Mouse (Mus musculus) forebrain, embryonic 15.5 days (tissue): ENCODE data around the gene Cdc42. TPM values are rescaled to one million over a fixed set of nuclear protein-coding genes. Genes with fewer than 3 reads are reported as not detected.

Experiments
- ATAC-seq: fragments of 200-750 bp; cut with Nextera tagmentation; replicated peaks from 2 replicates; pipeline ENCODE4 v1.8.0; 2017; ENCODE audit warnings: mild to moderate bottlenecking, moderate TSS enrichment, moderate library complexity
- H3K27ac ChIP-seq: fragments of 300-500 bp; sonication (generic); replicated peaks from 2 replicates; pipeline ENCODE4 v1.5.1; 2015; ENCODE audit warnings: mild to moderate bottlenecking, inconsistent platforms
- H3K27me3 ChIP-seq: fragments of 300-500 bp; sonication (generic); 2 replicates; pipeline ENCODE4 v1.6.1; 2015; ENCODE audit warnings: inconsistent platforms
- H3K36me3 ChIP-seq: fragments of 300-500 bp; sonication (generic); 2 replicates; pipeline ENCODE4 v1.6.1; 2015; ENCODE audit warnings: mild to moderate bottlenecking, inconsistent platforms
- H3K4me1 ChIP-seq: fragments of 300-500 bp; sonication (generic); 2 replicates; pipeline ENCODE4 v1.6.1; 2015; ENCODE audit warnings: inconsistent platforms
- H3K4me2 ChIP-seq: fragments of 300-500 bp; sonication (generic); replicated peaks from 2 replicates; pipeline ENCODE4 v1.6.1; 2015; ENCODE audit warnings: mild to moderate bottlenecking, inconsistent platforms
- H3K4me3 ChIP-seq: fragments of 300-500 bp; sonication (generic); 2 replicates; pipeline ENCODE4 v1.5.1; 2015; ENCODE audit warnings: mild to moderate bottlenecking, inconsistent platforms
- H3K9ac ChIP-seq: fragments of 300-500 bp; sonication (generic); replicated peaks from 2 replicates; pipeline ENCODE4 v1.6.1; 2015; ENCODE audit warnings: mild to moderate bottlenecking, inconsistent platforms
- H3K9me3 ChIP-seq: fragments of 300-500 bp; sonication (generic); 2 replicates; pipeline ENCODE4 v1.6.1; 2016; ENCODE audit warnings: inconsistent platforms
- WGBS: fragments of 180-500 bp; shearing (Covaris S2); methylation state at CpG from one replicate; pipeline ENCODE4 v1.1.7; 2015; ENCODE audit warnings: mixed read lengths; 5-methylcytosine and 5-hydroxymethylcytosine counted together
- polyA plus RNA-seq: library from polyadenylated mRNA; unstranded; fragments of >200 nt; fragmentation: Nextera tagmentation; extraction: Ambion mirVana; gene quantifications from 2 replicates; pipeline ENCODE4 v1.2.1, GENCODE M21; 2015

Gene Cdc42
- polyA plus RNA-seq, 1 experiment from 2014 or later: 841 TPM

DNA sequence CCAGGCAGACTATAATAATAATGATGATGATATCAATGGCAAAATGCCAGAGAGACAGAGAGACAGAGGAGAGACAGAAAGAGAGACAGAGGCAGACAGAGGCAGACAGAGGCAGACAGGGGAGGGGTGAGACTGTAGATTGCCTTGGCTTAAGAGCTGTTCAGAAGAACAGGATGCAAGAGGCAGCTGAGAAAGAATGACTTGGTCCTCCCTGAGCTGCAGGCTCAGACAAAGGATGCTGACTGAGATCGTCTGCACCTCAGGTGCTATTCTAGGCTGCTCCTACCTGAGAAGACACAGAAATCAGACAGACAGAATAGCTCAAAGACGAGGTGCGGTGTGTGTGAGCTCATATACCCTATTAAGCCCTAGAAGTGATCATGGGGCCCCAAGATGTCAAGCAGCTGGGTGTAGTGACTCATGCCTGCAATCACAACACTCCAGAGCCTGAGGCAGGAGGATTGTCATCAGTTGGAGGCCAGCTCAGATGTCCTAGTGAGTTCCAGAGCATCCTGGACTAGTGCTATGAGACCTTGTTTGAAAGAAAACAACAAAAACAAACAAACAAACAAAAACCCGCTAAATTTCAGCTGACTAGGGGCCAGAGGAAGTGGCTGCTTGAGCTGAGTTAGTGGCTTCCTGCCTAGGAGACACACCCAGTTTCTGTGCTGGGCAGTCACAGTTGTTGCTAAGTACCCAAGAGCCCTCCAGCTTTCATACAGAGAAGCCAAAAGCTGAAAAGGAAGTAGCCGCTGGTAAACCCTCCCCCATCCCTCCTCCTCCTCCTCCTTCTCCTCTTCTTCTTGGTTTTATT is 10.0 kb upstream of the Cdc42 start:
- no peak for ATAC-seq

GRCm38 (mm10) chr4:137366097-137366496 is 8.6 kb upstream of the Cdc42 start:
- Histone ChIP-seq H3K4me1 (peaks cover 10% of the 10 kb centered on the region), H3K36me3 (no peaks in the 10 kb centered on the region), H3K27ac (no peak overlapping the region), H3K9ac (no peak overlapping the region), H3K4me2 (no peak overlapping the region), H3K27me3 (no peaks in the 10 kb centered on the region), H3K4me3 (no peak overlapping the region), H3K9me3 (no peaks in the 10 kb centered on the region)
- 85% methylated on average over 4 of the region's 4 CpGs for WGBS
- ATAC-seq: no peak

More for the DNA sequence above, 10.0 kb upstream of the Cdc42 start:
- Histone ChIP-seq H3K4me1 (peaks cover 10% of the 10 kb centered on the region), H3K4me3 (no peak overlapping the region), H3K27me3 (no peaks in the 10 kb centered on the region), H3K27ac (no peak overlapping the region), H3K9ac (no peak overlapping the region), H3K9me3 (no peaks in the 10 kb centered on the region), H3K4me2 (no peak overlapping the region), H3K36me3 (no peaks in the 10 kb centered on the region)
- WGBS: 42% methylated on average over 5 of the region's 5 CpGs

DNA sequence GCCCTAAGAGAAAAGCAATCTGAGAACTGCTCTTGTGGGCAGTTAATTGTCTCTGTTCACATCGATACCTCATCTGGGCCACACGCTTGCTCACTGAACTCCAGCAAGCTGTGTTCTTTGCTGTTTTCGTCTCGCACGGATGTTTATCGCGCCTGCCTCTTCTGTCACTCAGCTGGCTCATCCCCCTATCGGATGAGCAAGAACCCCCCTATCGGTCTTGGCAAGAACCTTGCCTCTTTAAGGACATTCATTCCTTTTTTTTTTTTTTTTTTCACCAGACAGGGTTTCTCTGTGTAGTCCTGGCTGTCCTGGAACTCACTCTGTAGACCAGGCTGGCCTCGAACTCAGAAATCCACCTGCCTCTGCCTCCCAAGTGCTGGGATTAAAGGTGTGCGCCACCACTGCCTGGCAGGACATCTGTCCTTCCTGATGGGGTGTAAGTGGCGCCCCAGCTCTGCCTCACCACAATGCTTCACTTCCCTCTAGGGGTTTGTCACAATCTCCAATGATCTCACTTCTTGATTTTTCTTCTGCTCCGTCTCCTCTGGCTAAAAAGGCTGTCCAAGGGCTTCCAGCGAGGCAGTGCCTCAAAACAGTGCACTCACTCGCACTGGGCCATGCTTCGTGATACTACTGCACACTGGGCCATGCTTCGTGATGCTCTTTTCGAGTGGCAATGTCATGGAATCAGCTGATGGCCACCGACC is 8.0 kb upstream of the Cdc42 start:
- Histone ChIP-seq H3K36me3 (no peaks in the 10 kb centered on the region), H3K27me3 (no peaks in the 10 kb centered on the region), H3K27ac (no peak overlapping the region), H3K4me3 (no peak overlapping the region), H3K9ac (no peak overlapping the region), H3K4me2 (no peak overlapping the region), H3K9me3 (no peaks in the 10 kb centered on the region), H3K4me1 (peaks cover 8% of the 10 kb centered on the region)
- whole genome bisulfite sequencing: 85% methylated on average over 19 of the region's 19 CpGs
- no peak for ATAC-seq

- ATAC-seq: no peak
- no peak overlapping the region for H3K4me2 ChIP-seq
Measured at GRCm38 (mm10) chr4:137364826-137365225, 7.3 kb upstream of the Cdc42 start.

GRCm38 (mm10) chr4:137360996-137361395 is 3.5 kb upstream of the Cdc42 start:
- Histone ChIP-seq H3K27ac (no peak overlapping the region), H3K9ac (no peak overlapping the region), H3K4me3 (no peak overlapping the region), H3K4me1 (peaks cover 5% of the 10 kb centered on the region), H3K4me2 (no peak overlapping the region), H3K36me3 (no peaks in the 10 kb centered on the region), H3K9me3 (no peaks in the 10 kb centered on the region), H3K27me3 (no peaks in the 10 kb centered on the region)
- ATAC-seq: no peak
- 78% methylated on average over 3 of the region's 3 CpGs for WGBS

More at GRCm38 (mm10) chr4:137364826-137365225, 7.3 kb upstream of the Cdc42 start:
- no peaks in the 10 kb centered on the region for H3K36me3 ChIP-seq
- no peaks in the 10 kb centered on the region for H3K27me3 ChIP-seq
- WGBS: 88% methylated on average over 6 of the region's 6 CpGs
- H3K4me1 ChIP-seq: 0 out of 2 replicates have a peak, but pooled peaks cover 2% of the 10 kb centered on the region
- H3K4me3 ChIP-seq: no peak overlapping the region
- no peak overlapping the region for H3K9ac ChIP-seq
- no peaks in the 10 kb centered on the region for H3K9me3 ChIP-seq
- H3K27ac ChIP-seq: no peak overlapping the region

- no peak overlapping the region for H3K4me2 ChIP-seq
- H3K36me3 ChIP-seq: no peaks in the 10 kb centered on the region
- H3K4me1 ChIP-seq: peaks cover 29% of the 10 kb centered on the region
- no peak overlapping the region for H3K9ac ChIP-seq
- H3K27me3 ChIP-seq: no peaks in the 10 kb centered on the region
- H3K27ac ChIP-seq: no peak overlapping the region
- H3K4me3 ChIP-seq: 0 out of 2 replicates have a peak overlapping the region, but pooled peaks have one; percentile 97
- ATAC-seq: no peak
- no peaks in the 10 kb centered on the region for H3K9me3 ChIP-seq
- WGBS: 62% methylated on average over 14 of the region's 14 CpGs
Measured at GRCm38 (mm10) chr4:137358291-137359002, 927 bp upstream of the Cdc42 start.

GRCm38 (mm10) chr4:137356674-137357510 is 628 bp downstream of the Cdc42 start:
- H3K4me2 ChIP-seq: peak overlapping the region; percentile 64
- H3K9me3 ChIP-seq: no peaks in the 10 kb centered on the region
- peak overlapping the region; percentile 96 for H3K27ac ChIP-seq
- H3K4me1 ChIP-seq: peaks cover 40% of the 10 kb centered on the region
- H3K9ac ChIP-seq: peak overlapping the region; percentile 100
- peak; percentile 65 for ATAC-seq
- no peaks in the 10 kb centered on the region for H3K27me3 ChIP-seq
- H3K36me3 ChIP-seq: no peaks in the 10 kb centered on the region
- under 1% methylated on average over 33 of the region's 90 CpGs for WGBS
- peak overlapping the region; percentile 97 for H3K4me3 ChIP-seq

DNA sequence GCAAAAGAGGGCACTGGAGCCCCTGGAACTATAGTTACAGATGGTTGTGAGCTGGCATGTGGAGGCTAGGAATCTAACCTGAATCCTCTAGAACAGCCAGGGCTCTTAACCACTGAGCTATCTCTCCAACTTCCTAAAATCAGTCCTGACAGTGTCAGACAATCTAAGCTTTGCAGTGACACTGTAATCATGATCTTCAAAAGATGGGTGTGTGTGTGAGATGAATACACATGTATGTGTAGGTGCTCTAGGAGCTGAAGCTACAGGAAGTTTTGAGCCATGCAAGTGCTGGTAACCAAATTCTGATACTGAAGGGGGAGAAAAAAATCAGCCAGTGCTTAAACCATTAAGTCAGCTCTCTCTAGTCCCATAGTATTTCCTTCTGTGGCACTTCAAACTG is 6.9 kb downstream of the Cdc42 start:
- H3K27me3 ChIP-seq: no peaks in the 10 kb centered on the region
- H3K4me2 ChIP-seq: no peak overlapping the region
- H3K9ac ChIP-seq: no peak overlapping the region
- no peak overlapping the region for H3K27ac ChIP-seq
- no peak for ATAC-seq
- H3K9me3 ChIP-seq: no peaks in the 10 kb centered on the region
- H3K4me3 ChIP-seq: no peak overlapping the region
- peaks cover 38% of the 10 kb centered on the region for H3K4me1 ChIP-seq
- H3K36me3 ChIP-seq: no peaks in the 10 kb centered on the region

DNA sequence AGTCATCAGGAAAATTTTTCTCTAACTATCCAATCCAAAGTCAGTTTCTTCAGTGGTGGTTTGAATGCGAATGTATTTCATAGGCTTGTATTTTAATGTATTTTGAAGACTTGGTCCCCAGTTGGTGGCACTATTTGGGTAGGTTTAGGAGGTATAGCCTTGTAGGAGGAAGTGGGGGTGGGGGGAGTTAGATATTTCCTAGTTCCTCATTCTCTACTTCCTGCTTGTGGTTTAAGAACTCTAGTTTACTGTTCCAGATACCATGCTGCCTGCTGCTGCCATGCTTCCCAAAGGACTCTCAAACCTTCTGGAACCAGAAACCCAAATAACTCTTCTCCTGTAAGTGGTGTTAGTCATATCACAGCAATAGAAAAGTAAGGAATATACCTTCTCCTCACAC is 11.7 kb downstream of the Cdc42 start:
- Histone ChIP-seq H3K9me3 (no peaks in the 10 kb centered on the region), H3K36me3 (no peaks in the 10 kb centered on the region), H3K9ac (no peak overlapping the region), H3K4me1 (peaks cover 6% of the 10 kb centered on the region; the same call in 1 of the 2 replicates), H3K27ac (no peak overlapping the region), H3K27me3 (no peaks in the 10 kb centered on the region), H3K4me3 (no peak overlapping the region), H3K4me2 (no peak overlapping the region)
- WGBS: 98% methylated on average over 1 of the region's 1 CpGs
- no peak for ATAC-seq

GRCm38 (mm10) chr4:137345112-137345511 is 12.4 kb downstream of the Cdc42 start:
- no peak for ATAC-seq
- Histone ChIP-seq H3K4me1 (0 out of 2 replicates have a peak, but pooled peaks cover 3% of the 10 kb centered on the region), H3K27ac (no peak overlapping the region), H3K27me3 (no peaks in the 10 kb centered on the region), H3K4me3 (no peak overlapping the region), H3K36me3 (no peaks in the 10 kb centered on the region), H3K9me3 (no peaks in the 10 kb centered on the region), H3K9ac (no peak overlapping the region), H3K4me2 (no peak overlapping the region)
- WGBS: 81% methylated on average over 2 of the region's 2 CpGs

GRCm38 (mm10) chr4:137342816-137343215 is 14.7 kb downstream of the Cdc42 start:
- ATAC-seq: no peak
- WGBS: 94% methylated on average over 1 of the region's 1 CpGs

More at GRCm38 (mm10) chr4:137342816-137343215, 14.7 kb downstream of the Cdc42 start:
- H3K9me3 ChIP-seq: no peaks in the 10 kb centered on the region
- no peak overlapping the region for H3K4me2 ChIP-seq
- H3K27ac ChIP-seq: no peak overlapping the region
- no peaks in the 10 kb centered on the region for H3K27me3 ChIP-seq
- no peak overlapping the region for H3K9ac ChIP-seq
- H3K4me1 ChIP-seq: 0 out of 2 replicates have a peak, but pooled peaks cover 3% of the 10 kb centered on the region
- H3K4me3 ChIP-seq: no peak overlapping the region
- no peaks in the 10 kb centered on the region for H3K36me3 ChIP-seq
